Mouse (Mus musculus): ENCODE results near the gene Cd300lf. TPM values are rescaled to one million over a fixed set of nuclear protein-coding genes. Genes with fewer than 3 reads are reported as not detected.

The Cd300lf gene
- total and polyA plus RNA-seq, 3 experiments: 15.5 to 36.9 (median 35.3) TPM

GRCm38 (mm10) chr11:115177559-115178195, 43.9 kb upstream of the Cd300lf start:
- no peak overlapping the region for H3K4me3 ChIP-seq (replicated peaks in 1 of 3; ENCODE audit: low read depth in 2 of 3, low read length in 2 of 3, poor library complexity in 1 of 3)
- dilution Hi-C loops (cut with MboI; ENCODE audit: extremely low pct_ligation_motif_present, extremely low pct_unique_long_range_greater_than_20kb, low sequenced_read_pairs): no loop called here
- H3K27me3 ChIP-seq (replicated peaks): no peaks in the 10 kb centered on the region
- no peak overlapping the region for H3K4me2 ChIP-seq (ENCODE audit: insufficient read depth, low read depth, poor library complexity, severe bottlenecking)
- no peak for DNase-seq (ENCODE audit: extremely low read depth)
- in situ Hi-C loops (cut with MboI; ENCODE audit: low pct_ligation_motif_present, low pct_unique_long_range_greater_than_20kb, low sequenced_read_pairs): no loop called here
- no peaks in the 10 kb centered on the region for H3K79me2 ChIP-seq (replicated peaks; ENCODE audit: control insufficient read depth, extremely low read depth, insufficient read depth, poor library complexity, severe bottlenecking)
- H3K9ac ChIP-seq (ENCODE audit: insufficient read depth, low read depth): no peak overlapping the region
- peaks cover 58 to 78% of the 10 kb centered on the region in 2 experiments for H3K36me3 ChIP-seq (replicated peaks in 1 of 2; ENCODE audit: control insufficient read depth in 1 of 2, insufficient read depth in 1 of 2, low read length in 1 of 2)
- no peak for TF ChIP-seq EP300 (IDR thresholded peaks at IDR 0.05; ENCODE audit: low read length)
- TF ChIP-seq MEF2A (IDR thresholded peaks at IDR 0.05; ENCODE audit: borderline replicate concordance, low read depth, low read length): no peak
- no peak for TF ChIP-seq USF2 (conservative IDR thresholded peaks at IDR 0.05; ENCODE audit: low read depth, low read length)
- no peak for TF ChIP-seq RCOR1 (conservative IDR thresholded peaks at IDR 0.05; ENCODE audit: low read depth, low read length)
- TF ChIP-seq MAZ (IDR thresholded peaks at IDR 0.05; ENCODE audit: low read depth, low read length): no peak
- TF ChIP-seq SMC3 (IDR thresholded peaks at IDR 0.05; ENCODE audit: low read depth, low read length): no peak
- no peak for TF ChIP-seq TBP (conservative IDR thresholded peaks at IDR 0.05; ENCODE audit: low read depth, low read length)
- TF ChIP-seq ZKSCAN1 (IDR thresholded peaks at IDR 0.05; ENCODE audit: borderline replicate concordance, low read depth, low read length): no peak
- TF ChIP-seq BHLHE40 (IDR thresholded peaks at IDR 0.05; ENCODE audit: low read depth, low read length): no peak
- TF ChIP-seq ZMIZ1 (IDR thresholded peaks at IDR 0.05; ENCODE audit: low read depth, low read length): no peak
- no peak for TF ChIP-seq ETS1 (conservative IDR thresholded peaks at IDR 0.05; ENCODE audit: low read depth, low read length)
- no peak for TF ChIP-seq MAFK (IDR thresholded peaks at IDR 0.05; ENCODE audit: insufficient replicate concordance, low read length)
- TF ChIP-seq RAD21 (IDR thresholded peaks at IDR 0.05; ENCODE audit: low read depth, low read length): no peak
- no peak for TF ChIP-seq NELFE (IDR thresholded peaks at IDR 0.05; ENCODE audit: low read depth, low read length)
- TF ChIP-seq POLR2AphosphoS2 (IDR thresholded peaks at IDR 0.05; ENCODE audit: low read depth, low read length): no peak
- no peak for TF ChIP-seq SIN3A (IDR thresholded peaks at IDR 0.05; ENCODE audit: low read length)
- TF ChIP-seq KAT2A (IDR thresholded peaks at IDR 0.05; ENCODE audit: insufficient replicate concordance, low read length): no peak
- no peak for TF ChIP-seq ELF1 (IDR thresholded peaks at IDR 0.05; ENCODE audit: low read depth, low read length)
- peaks cover 17 to 27% of the 10 kb centered on the region in 2 experiments for H3K4me1 ChIP-seq (ENCODE audit: control insufficient read depth in 1 of 2, insufficient read depth in 2 of 2)
- H3K27ac ChIP-seq (ENCODE audit: insufficient read depth, low read depth): no peak overlapping the region
- no peaks in the 10 kb centered on the region for H3K9me3 ChIP-seq (replicated peaks; ENCODE audit: low read length)

- no peaks in the 10 kb centered on the region for H3K9me3 ChIP-seq (replicated peaks; ENCODE audit: low read length)
- in situ Hi-C loops (cut with MboI; ENCODE audit: low pct_ligation_motif_present, low pct_unique_long_range_greater_than_20kb, low sequenced_read_pairs) (no loop called here), dilution Hi-C loops (cut with MboI; ENCODE audit: extremely low pct_ligation_motif_present, extremely low pct_unique_long_range_greater_than_20kb, low sequenced_read_pairs) (no loop called here)
- H3K4me2 ChIP-seq (ENCODE audit: insufficient read depth, low read depth, poor library complexity, severe bottlenecking): no peak overlapping the region
- no peaks in the 10 kb centered on the region for H3K27me3 ChIP-seq (replicated peaks)
- H3K79me2 ChIP-seq (replicated peaks; ENCODE audit: control insufficient read depth, extremely low read depth, insufficient read depth, poor library complexity, severe bottlenecking): 0 out of 2 replicates have a peak, but pooled peaks cover 4% of the 10 kb centered on the region
- H3K36me3 ChIP-seq (replicated peaks in 1 of 2; ENCODE audit: control insufficient read depth in 1 of 2, insufficient read depth in 1 of 2, low read length in 1 of 2): peaks cover 53 to 74% of the 10 kb centered on the region in 2 experiments
- no peak overlapping the region for H3K4me3 ChIP-seq (replicated peaks in 1 of 3; ENCODE audit: low read depth in 2 of 3, low read length in 2 of 3, poor library complexity in 1 of 3)
- H3K27ac ChIP-seq (ENCODE audit: insufficient read depth, low read depth): no peak overlapping the region
- no peak for DNase-seq (ENCODE audit: extremely low read depth)
- TF ChIP-seq USF2 (conservative IDR thresholded peaks at IDR 0.05; ENCODE audit: low read depth, low read length) (no peak), CTCF (conservative IDR thresholded peaks at IDR 0.05 in 1 of 2, IDR thresholded peaks at IDR 0.05 in 1 of 2; ENCODE audit: low read depth in 2 of 2, low read length in 2 of 2) (no peak), USF1 (IDR thresholded peaks at IDR 0.05; ENCODE audit: low read depth, low read length) (no peak), ZMIZ1 (IDR thresholded peaks at IDR 0.05; ENCODE audit: low read depth, low read length) (no peak), BHLHE40 (IDR thresholded peaks at IDR 0.05; ENCODE audit: low read depth, low read length) (no peak), NRF1 (IDR thresholded peaks at IDR 0.05; ENCODE audit: low read depth, low read length) (no peak), MYC (IDR thresholded peaks at IDR 0.05; ENCODE audit: low read depth, low read length) (no peak), MEF2A (IDR thresholded peaks at IDR 0.05; ENCODE audit: borderline replicate concordance, low read depth, low read length) (no peak), SIN3A (IDR thresholded peaks at IDR 0.05; ENCODE audit: low read length) (no peak), TBP (conservative IDR thresholded peaks at IDR 0.05; ENCODE audit: low read depth, low read length) (no peak), JUN (IDR thresholded peaks at IDR 0.05; ENCODE audit: insufficient read depth, low read depth, low read length) (no peak), EP300 (IDR thresholded peaks at IDR 0.05; ENCODE audit: low read length) (no peak), MXI1 (IDR thresholded peaks at IDR 0.05; ENCODE audit: low read depth, low read length) (no peak), GABPA (IDR thresholded peaks at IDR 0.05; ENCODE audit: insufficient replicate concordance, low read depth, low read length) (no peak), KAT2A (IDR thresholded peaks at IDR 0.05; ENCODE audit: insufficient replicate concordance, low read length) (no peak), POLR2AphosphoS2 (IDR thresholded peaks at IDR 0.05; ENCODE audit: low read depth, low read length) (no peak), ZNF384 (IDR thresholded peaks at IDR 0.05; ENCODE audit: low read depth, low read length) (no peak)
- no peak overlapping the region for H3K9ac ChIP-seq (ENCODE audit: insufficient read depth, low read depth)
- peaks cover 26 to 34% of the 10 kb centered on the region in 2 experiments for H3K4me1 ChIP-seq (ENCODE audit: control insufficient read depth in 1 of 2, insufficient read depth in 2 of 2)
Measured at GRCm38 (mm10) chr11:115176399-115177190, 42.8 kb upstream of the Cd300lf start.
